18 mouse cellular contexts compared by ENCODE assay signal in the genomic region with DNA sequence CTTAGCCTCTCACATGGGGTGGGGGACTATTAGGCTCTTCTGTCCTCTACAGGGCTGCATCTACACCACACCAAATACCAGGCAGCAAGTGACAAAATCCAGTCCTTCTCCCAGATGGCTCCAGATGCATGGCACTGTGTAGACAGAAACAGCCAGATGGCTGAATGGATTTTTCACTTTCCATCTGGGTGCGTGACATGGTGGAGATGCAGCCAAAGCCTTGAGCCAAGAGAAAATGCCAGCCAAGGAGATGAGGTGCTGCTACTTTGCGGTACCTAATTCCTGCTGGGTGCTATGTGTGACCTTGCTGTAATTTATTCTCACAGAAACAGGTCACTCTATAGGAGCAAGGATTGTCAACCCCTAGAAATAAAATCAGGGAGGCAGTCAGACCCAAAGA.
DNase-seq lines count a peak whose midpoint lies in the region; TF ChIP-seq lines count a peak whose summit lies in the region.
"Had no signal": no experiment of that assay in that cellular context is flagged by ENCODE, and none has a peak within 500 bp of the region (broad histone marks: within the 10 kb centered on the region; RNA-seq: fewer than 3 reads in every experiment).

No protein-coding gene starts in this region.

- TF ChIP-seq POLR2A in brain, embryonic 14.5 days (IDR thresholded peaks at IDR 0.05; ENCODE audit: borderline replicate concordance, extremely low read depth, insufficient read depth, insufficient read length, poor library complexity, severe bottlenecking) = no peak

- intact Hi-C loops in gastrocnemius, adult 2 months (cut with DNase I) = no loop called here

- no peak for TF ChIP-seq CTCF in gastrocnemius, adult 2 months (IDR thresholded peaks at IDR 0.05)
- no peak for TF ChIP-seq CTCF in brain, embryonic 14.5 days (IDR thresholded peaks at IDR 0.05; ENCODE audit: borderline replicate concordance, extremely low read depth, insufficient read depth, insufficient read length)

- peak; percentile 1 for DNase-seq in cerebellum, adult 9-10 months
- DNase-seq in cerebellum, adult 9-11 months = no peak
- no peak for DNase-seq in gastrocnemius, adult 2 months
- DNase-seq in gastrocnemius, postnatal 10 days = no peak
- DNase-seq in brain, embryonic 14.5 days (ENCODE audit: low read depth) = peak; percentile 84
- peak; percentile 42 to 65 for DNase-seq in layer of hippocampus, adult 8-10 months (ENCODE audit: low spot score in 2 of 2)
- no peak for DNase-seq in kidney, adult 8-10 months
- no peak for DNase-seq in urinary bladder, postnatal 4 days (ENCODE audit: low spot score in 2 of 2)
- DNase-seq: adrenal gland, postnatal 14 days; kidney, postnatal 10 days; lung, adult 2 months; lung, postnatal 4 days; thymus, postnatal 36 days had no signal

- no peak overlapping the region for H3K4me3 ChIP-seq in gastrocnemius, adult 2 months
- H3K4me3 ChIP-seq: embryonic facial prominence, embryonic 13.5 days; heart, embryonic 15.5 days; hindbrain, embryonic 12.5 days; myocyte had no signal

- peak overlapping the region; percentile 57 for H3K27ac ChIP-seq in gastrocnemius, adult 2 months
- H3K27ac ChIP-seq: embryonic facial prominence, embryonic 13.5 days; heart, embryonic 15.5 days; hindbrain, embryonic 12.5 days; stomach, postnatal 0 days had no signal

Comparison
In these comparisons a context has a peak if more than half of its experiments do, and no peak if none do; other contexts are left out.
1. DNase-seq: peak in cerebellum, adult 9-10 months (single experiment), brain, embryonic 14.5 days (single experiment) and layer of hippocampus, adult 8-10 months (2 of 2); none in cerebellum, adult 9-11 months (single experiment), gastrocnemius, adult 2 months (single experiment), gastrocnemius, postnatal 10 days (single experiment), kidney, adult 8-10 months (0 of 2) and urinary bladder, postnatal 4 days (0 of 2).